Mouse (Mus musculus) neural tube, embryonic 13.5 days (tissue): ENCODE data around the gene Cdk6. TPM values are rescaled to one million over a fixed set of nuclear protein-coding genes. Genes with fewer than 3 reads are reported as not detected.
A peak's percentile ranks its signal among the peaks of the same experiment; 100 is the strongest.

ENCODE experiments used
- ATAC-seq: fragments of 200-750 bp; cut with Nextera tagmentation; 2 replicates; pipeline ENCODE4 v1.8.0; 2017; ENCODE audit warnings: low read depth, mild to moderate bottlenecking, moderate TSS enrichment, moderate library complexity
- H3K27ac ChIP-seq: fragments of 300-500 bp; sonication (generic); replicated peaks from 2 replicates; pipeline ENCODE4 v1.5.1; 2015; ENCODE audit warnings: moderate library complexity, mild to moderate bottlenecking, inconsistent platforms
- H3K27me3 ChIP-seq: fragments of 300-500 bp; sonication (generic); 2 replicates; pipeline ENCODE4 v1.6.1; 2015; ENCODE audit warnings: mild to moderate bottlenecking, inconsistent platforms
- H3K36me3 ChIP-seq: fragments of 300-500 bp; sonication (generic); 2 replicates; pipeline ENCODE4 v1.6.1; 2015; ENCODE audit warnings: mild to moderate bottlenecking, inconsistent platforms
- H3K4me1 ChIP-seq: fragments of 300-500 bp; sonication (generic); replicated peaks from 2 replicates; pipeline ENCODE4 v1.6.1; 2015; ENCODE audit warnings: inconsistent platforms
- H3K4me2 ChIP-seq: fragments of 300-500 bp; sonication (generic); 2 replicates; pipeline ENCODE4 v1.6.1; 2015; ENCODE audit warnings: inconsistent platforms, mild to moderate bottlenecking, moderate library complexity
- H3K4me3 ChIP-seq: fragments of 300-500 bp; sonication (generic); 2 replicates; pipeline ENCODE4 v1.5.1; 2015; ENCODE audit warnings: mild to moderate bottlenecking, inconsistent platforms
- H3K9ac ChIP-seq: fragments of 300-500 bp; sonication (generic); 2 replicates; pipeline ENCODE4 v1.6.1; 2015; ENCODE audit warnings: moderate library complexity, mild to moderate bottlenecking, inconsistent platforms
- H3K9me3 ChIP-seq: fragments of 300-500 bp; sonication (generic); 2 replicates; pipeline ENCODE4 v1.6.1; 2016; ENCODE audit warnings: inconsistent platforms
- WGBS: fragments of 180-500 bp; shearing (Covaris S2); methylation state at CpG from one replicate; pipeline ENCODE4 v1.1.7; 2015; 5-methylcytosine and 5-hydroxymethylcytosine counted together
- polyA plus RNA-seq: library from polyadenylated mRNA; unstranded; fragments of >200 nt; fragmentation: Nextera tagmentation; extraction: Ambion mirVana; gene quantifications from 2 replicates; pipeline ENCODE4 v1.2.1, GENCODE M21; 2015

Gene Cdk6
- polyA plus RNA-seq, 1 experiment from 2014 or later: 16.4 TPM

DNA sequence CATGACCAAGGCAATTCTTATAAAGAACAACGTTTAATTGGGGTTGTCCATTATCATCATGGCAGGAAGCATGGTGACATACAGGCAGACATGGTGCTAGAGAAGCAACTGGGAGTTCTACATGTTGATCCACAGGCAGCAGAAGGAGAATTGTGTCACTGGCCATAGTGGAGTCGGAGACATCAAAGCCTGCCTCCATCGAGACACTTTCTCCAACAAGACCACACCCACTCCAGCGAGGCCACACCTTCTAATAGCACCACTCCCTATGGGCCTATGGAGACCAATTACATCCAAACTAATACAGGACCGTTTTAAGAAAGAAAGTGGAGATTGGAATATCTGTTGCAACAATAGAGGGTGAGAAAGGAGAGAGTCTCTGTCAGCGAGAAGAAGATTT, 200.6 kb downstream of the Cdk6 start:
- Histone ChIP-seq H3K36me3 (peaks cover 2% of the 10 kb centered on the region; the same call in 1 of the 2 replicates), H3K4me3 (no peak overlapping the region), H3K27ac (no peak overlapping the region), H3K4me1 (peaks cover 22% of the 10 kb centered on the region), H3K4me2 (no peak overlapping the region), H3K9me3 (no peaks in the 10 kb centered on the region), H3K9ac (no peak overlapping the region), H3K27me3 (no peaks in the 10 kb centered on the region)
- ATAC-seq: no peak
- 78% methylated on average over 6 of the region's 6 CpGs for WGBS

DNA sequence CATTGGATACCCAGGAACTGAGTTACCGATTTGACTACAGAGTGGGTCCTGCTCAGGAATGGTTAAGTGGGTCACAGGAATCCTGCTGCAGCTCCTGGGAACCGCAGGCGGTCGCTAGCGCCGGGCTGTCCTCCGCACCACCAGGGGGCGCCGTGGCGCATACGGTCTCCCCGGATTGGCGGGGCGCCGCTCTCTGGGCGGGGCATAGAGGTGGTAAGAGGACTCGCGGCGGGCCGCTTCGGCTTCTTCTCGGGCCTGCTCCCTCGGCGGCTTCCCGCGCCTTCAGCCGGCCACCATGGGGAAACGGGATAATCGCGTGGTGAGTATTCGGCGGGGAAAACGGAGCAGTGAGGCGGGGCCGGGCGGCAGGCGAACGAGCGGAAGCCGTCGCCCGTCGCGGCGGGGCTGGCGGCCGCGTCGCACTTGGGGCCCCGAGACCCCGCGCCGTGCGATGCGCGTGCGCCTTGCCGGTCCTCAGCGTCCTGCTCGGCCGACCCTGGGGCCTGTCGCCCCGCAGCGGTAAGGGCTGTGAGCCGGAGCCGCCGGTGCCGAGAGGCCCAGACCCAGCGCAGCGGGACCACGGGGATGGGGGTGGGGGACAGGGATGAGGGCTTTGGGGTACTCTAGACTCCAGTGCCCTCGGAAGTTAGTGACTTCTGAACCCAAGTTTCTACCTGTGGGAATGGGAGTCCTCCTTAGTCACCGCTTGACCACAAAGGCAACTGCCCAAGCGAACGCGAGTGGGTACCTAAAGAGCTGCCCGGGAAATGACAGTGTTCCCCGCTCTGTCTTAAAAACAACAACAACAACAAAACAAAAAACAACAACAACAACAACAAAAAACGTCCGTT, 202.6 kb downstream of the Cdk6 start, which contains the start of gene Fam133b:
Fam133b (plus strand) TSS at position 205 of the 851 bp plus-strand sequence.
- H3K4me3 ChIP-seq: peak within 1 kb of the TSS; percentile 91
- peak within 1 kb of the TSS; percentile 79 for H3K4me2 ChIP-seq
- H3K27me3 ChIP-seq: no peaks in the 10 kb centered on the region
- no peaks in the 10 kb centered on the region for H3K9me3 ChIP-seq
- ATAC-seq: peak; percentile 97
- under 1% methylated on average over 78 of the region's 80 CpGs for WGBS
- H3K9ac ChIP-seq: peak within 1 kb of the TSS; percentile 91
- H3K36me3 ChIP-seq: peaks cover 6% of the 10 kb centered on the region; the same call in 1 of the 2 replicates
- peak within 1 kb of the TSS; percentile 95 for H3K27ac ChIP-seq
- peaks cover 22% of the 10 kb centered on the region for H3K4me1 ChIP-seq

DNA sequence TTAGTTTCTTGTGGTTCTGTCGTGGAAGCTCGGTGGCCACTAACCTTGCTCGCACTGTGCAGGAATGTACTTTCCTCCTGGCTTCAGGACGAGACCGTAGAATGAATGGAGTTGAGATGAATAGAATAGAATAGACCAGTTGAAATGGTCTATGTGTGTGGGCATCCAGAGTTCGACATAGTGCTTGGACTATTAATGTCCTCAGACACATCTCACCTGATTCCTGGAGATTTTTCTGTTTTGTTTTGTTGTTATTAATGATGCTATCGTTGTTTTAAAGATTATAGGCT, 203.1 kb downstream of the Cdk6 start:
- H3K27ac ChIP-seq: no peak overlapping the region
- H3K4me1 ChIP-seq: peaks cover 22% of the 10 kb centered on the region
- no peaks in the 10 kb centered on the region for H3K9me3 ChIP-seq
- H3K4me3 ChIP-seq: peak overlapping the region; percentile 91
- peak overlapping the region; percentile 91 for H3K9ac ChIP-seq
- no peaks in the 10 kb centered on the region for H3K27me3 ChIP-seq
- WGBS: 8% methylated on average over 7 of the region's 7 CpGs
- peak; percentile 51 for ATAC-seq
- peak overlapping the region; percentile 79 for H3K4me2 ChIP-seq
- peaks cover 6% of the 10 kb centered on the region; the same call in 1 of the 2 replicates for H3K36me3 ChIP-seq

DNA sequence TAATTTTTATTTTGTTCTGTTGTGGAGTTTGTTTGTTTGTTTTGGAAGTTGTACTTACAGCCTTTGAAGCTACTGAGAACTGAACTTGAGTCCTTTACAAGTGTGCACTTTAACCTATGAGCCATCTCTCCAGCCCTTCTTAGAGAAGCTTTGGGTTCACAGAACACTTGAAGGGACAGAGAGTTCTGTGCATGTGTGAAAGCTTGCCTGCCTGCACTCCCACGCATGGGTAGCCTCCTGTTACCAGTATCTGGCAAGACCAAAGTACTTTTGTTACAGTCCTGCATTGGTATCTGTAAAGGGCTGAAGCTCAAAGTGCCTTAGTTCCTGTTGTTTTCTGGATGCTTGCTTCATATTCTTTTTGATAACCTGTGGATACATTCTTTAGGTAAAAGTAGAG, 204.9 kb downstream of the Cdk6 start:
- peaks cover 22% of the 10 kb centered on the region for H3K4me1 ChIP-seq
- H3K27me3 ChIP-seq: no peaks in the 10 kb centered on the region
- ATAC-seq: no peak
- no peak overlapping the region for H3K4me2 ChIP-seq
- 88% methylated on average over 1 of the region's 1 CpGs for WGBS
- no peak overlapping the region for H3K9ac ChIP-seq
- H3K27ac ChIP-seq: no peak overlapping the region
- H3K4me3 ChIP-seq: no peak overlapping the region
- H3K9me3 ChIP-seq: no peaks in the 10 kb centered on the region
- H3K36me3 ChIP-seq: peaks cover 6% of the 10 kb centered on the region; the same call in 1 of the 2 replicates

DNA sequence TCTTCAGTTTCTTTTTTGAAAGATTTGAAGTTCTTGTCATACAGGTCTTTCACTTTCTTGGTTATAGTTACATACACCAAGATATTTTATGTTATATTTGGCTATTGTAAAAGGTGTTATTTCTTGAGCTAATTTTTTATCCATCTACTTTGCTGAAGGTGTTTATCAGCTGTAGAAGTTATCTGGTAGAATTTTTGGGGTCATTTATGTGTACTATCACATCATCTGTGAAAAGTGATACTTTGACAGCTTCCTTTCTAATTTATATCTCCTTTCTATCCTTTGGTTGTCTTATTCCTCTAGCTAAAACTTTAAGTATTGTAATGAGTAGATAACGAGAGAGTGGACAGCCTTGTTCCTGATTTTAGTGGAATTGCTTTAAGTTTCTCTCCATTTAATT, 210.2 kb downstream of the Cdk6 start:
- H3K27ac ChIP-seq: no peak overlapping the region
- no peak overlapping the region for H3K9ac ChIP-seq
- WGBS: 95% methylated on average over 1 of the region's 1 CpGs
- no peak overlapping the region for H3K4me2 ChIP-seq
- no peaks in the 10 kb centered on the region for H3K27me3 ChIP-seq
- H3K9me3 ChIP-seq: no peaks in the 10 kb centered on the region
- H3K36me3 ChIP-seq: peaks cover 25% of the 10 kb centered on the region
- H3K4me3 ChIP-seq: no peak overlapping the region
- H3K4me1 ChIP-seq: 0 out of 2 replicates have a peak, but pooled peaks cover under 1% of the 10 kb centered on the region
- no peak for ATAC-seq

DNA sequence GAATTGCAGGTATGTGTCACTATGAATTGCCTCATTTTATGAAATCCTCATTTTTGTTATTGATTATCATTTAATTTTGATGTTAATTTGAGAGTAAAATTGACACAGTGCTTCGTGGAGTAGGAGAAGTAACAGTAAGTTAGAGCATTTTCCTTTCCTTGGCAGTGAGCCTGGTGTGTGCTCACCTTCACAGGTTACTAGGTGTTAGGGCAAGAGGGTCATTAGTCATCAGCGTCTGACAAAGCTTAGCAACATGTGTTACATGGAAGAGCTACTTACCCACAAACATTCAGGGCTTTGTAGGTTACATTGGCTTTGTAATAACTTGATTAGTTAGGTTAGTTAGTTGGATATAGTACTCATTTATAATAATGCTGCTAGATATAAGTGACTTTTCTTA, 212.9 kb downstream of the Cdk6 start:
- Histone ChIP-seq H3K4me1 (no peaks in the 10 kb centered on the region), H3K27me3 (no peaks in the 10 kb centered on the region), H3K36me3 (peaks cover 37% of the 10 kb centered on the region), H3K9ac (no peak overlapping the region), H3K4me2 (no peak overlapping the region), H3K4me3 (no peak overlapping the region), H3K9me3 (no peaks in the 10 kb centered on the region), H3K27ac (no peak overlapping the region)
- WGBS: 94% methylated on average over 2 of the region's 2 CpGs
- no peak for ATAC-seq

DNA sequence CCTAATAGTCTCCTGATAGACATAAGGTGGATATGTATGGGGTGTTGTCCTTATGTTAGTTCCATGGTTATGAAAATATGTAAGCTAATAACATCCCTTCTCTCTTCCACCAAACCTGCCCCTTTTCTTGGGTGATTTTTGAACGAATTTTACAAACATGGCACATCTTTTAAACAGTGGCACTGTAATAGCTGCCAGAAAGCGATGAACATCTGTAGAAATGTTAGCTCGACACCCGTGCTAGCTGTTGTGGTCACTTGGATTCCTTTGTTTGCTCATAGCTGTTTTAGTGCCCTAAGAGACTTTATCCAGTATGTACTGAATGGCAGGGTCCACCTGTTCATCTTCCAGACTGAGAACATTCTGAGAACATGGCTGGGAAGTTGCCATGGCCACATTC, 230.0 kb downstream of the Cdk6 start, which contains the start of gene 1700109H08Rik:
1700109H08Rik (plus strand) TSS at position 301 of the 400 bp plus-strand sequence.
- Histone ChIP-seq H3K4me1 (no peaks in the 10 kb centered on the region), H3K36me3 (peaks cover 94% of the 10 kb centered on the region), H3K27ac (no peak within 1 kb of the TSS), H3K4me3 (no peak within 1 kb of the TSS), H3K27me3 (no peaks in the 10 kb centered on the region), H3K9me3 (peaks cover 4% of the 10 kb centered on the region; the same call in 1 of the 2 replicates), H3K9ac (no peak within 1 kb of the TSS), H3K4me2 (no peak within 1 kb of the TSS)
- ATAC-seq: no peak
- 94% methylated on average over 4 of the region's 4 CpGs for WGBS

DNA sequence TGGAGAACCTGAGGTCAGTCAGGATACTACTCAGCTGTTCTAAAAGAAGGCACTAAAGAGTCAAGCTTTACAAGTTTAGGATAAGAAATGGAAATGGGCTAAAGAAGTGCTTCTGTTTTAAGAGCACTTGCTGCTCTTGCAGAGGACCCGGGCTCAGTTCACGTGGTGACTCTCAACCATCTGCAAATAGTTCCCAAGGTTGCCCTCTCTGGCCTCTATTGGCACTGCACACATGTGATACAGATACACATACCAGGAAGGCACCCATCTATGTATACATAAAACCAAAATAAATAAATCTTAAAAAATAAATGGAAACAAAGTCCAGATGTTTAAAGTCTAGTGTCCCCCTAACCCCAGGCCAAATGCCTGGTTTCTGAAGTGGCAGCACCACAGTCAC, 233.5 kb downstream of the Cdk6 start:
- peaks cover 99% of the 10 kb centered on the region for H3K36me3 ChIP-seq
- no peak overlapping the region for H3K4me3 ChIP-seq
- no peak overlapping the region for H3K27ac ChIP-seq
- ATAC-seq: no peak
- WGBS: 90% methylated on average over 2 of the region's 2 CpGs
- H3K9me3 ChIP-seq: peaks cover 4% of the 10 kb centered on the region; the same call in 1 of the 2 replicates
- H3K27me3 ChIP-seq: no peaks in the 10 kb centered on the region
- H3K4me1 ChIP-seq: no peaks in the 10 kb centered on the region
- H3K4me2 ChIP-seq: no peak overlapping the region
- no peak overlapping the region for H3K9ac ChIP-seq

DNA sequence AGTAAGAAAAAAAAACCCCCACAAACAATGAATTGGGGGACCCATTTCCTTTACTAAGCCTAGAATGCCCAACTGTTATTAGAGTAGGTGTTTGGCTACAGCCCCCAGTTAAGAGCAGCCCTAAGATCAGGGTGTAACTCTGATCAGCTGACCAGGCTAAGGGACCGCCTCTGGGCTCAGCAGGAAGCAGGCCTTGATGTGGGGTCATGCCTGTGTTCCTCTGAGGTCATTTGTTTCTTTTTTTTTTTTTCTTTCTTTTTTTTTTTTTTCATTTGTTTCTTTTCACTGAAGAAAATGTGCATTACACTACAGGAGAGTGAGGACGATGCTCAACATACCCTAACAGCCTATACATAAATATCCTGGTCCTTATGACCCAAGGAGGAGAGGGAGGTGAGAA, 236.7 kb downstream of the Cdk6 start:
- Histone ChIP-seq H3K4me2 (no peak overlapping the region), H3K36me3 (peaks cover 95% of the 10 kb centered on the region), H3K27me3 (no peaks in the 10 kb centered on the region), H3K9ac (no peak overlapping the region), H3K4me1 (no peaks in the 10 kb centered on the region), H3K9me3 (peaks cover 4% of the 10 kb centered on the region; the same call in 1 of the 2 replicates), H3K4me3 (no peak overlapping the region), H3K27ac (no peak overlapping the region)
- WGBS: 96% methylated on average over 2 of the region's 2 CpGs
- no peak for ATAC-seq

DNA sequence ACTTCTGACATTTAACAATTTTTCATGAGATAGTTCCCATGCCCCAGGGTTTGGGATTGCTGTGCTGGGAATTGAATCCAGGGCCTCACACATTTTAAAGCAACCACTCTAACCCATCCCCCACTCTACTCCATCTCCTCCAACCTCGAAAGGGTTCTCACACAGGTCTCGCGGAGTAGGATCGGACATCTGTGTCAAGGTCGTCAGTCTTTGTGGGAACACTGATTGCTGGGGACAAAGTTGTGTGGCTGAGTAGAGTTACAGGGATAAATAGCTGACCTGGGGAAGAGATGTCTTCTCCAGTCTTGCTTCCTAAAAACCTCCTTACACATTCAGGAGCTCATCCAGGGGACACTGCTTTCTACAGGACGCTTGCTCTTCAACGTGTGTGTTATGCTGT, 237.8 kb downstream of the Cdk6 start:
- ATAC-seq: no peak
- 97% methylated on average over 7 of the region's 7 CpGs for WGBS

More for the DNA sequence above, 237.8 kb downstream of the Cdk6 start:
- H3K27ac ChIP-seq: no peak overlapping the region
- H3K27me3 ChIP-seq: no peaks in the 10 kb centered on the region
- H3K9me3 ChIP-seq: no peaks in the 10 kb centered on the region; the same call in 1 of the 2 replicates
- no peak overlapping the region for H3K4me3 ChIP-seq
- peaks cover 94% of the 10 kb centered on the region for H3K36me3 ChIP-seq
- H3K9ac ChIP-seq: no peak overlapping the region
- H3K4me2 ChIP-seq: no peak overlapping the region
- no peaks in the 10 kb centered on the region for H3K4me1 ChIP-seq
